Mouse (Mus musculus): Measurements from ENCODE around the gene Gm6121. TPM values are rescaled to one million over a fixed set of nuclear protein-coding genes. Genes with fewer than 3 reads are reported as not detected.
"Not testable (repeated sequence)": the region's sequence is repeated elsewhere in the genome, so short reads cannot be mapped to it uniquely, and the experiment has no call there.

The Gm6121 gene
- not detected in 2 replicates for polyA plus RNA-seq (2016; fragmentation: Nextera tagmentation; extraction: Ambion mirVana)

GRCm38 (mm10) chrX:26935597-26935996, at the start of gene Gm6121:
Gm6121 (minus strand) TSS chrX:26935697.
- H3K9ac ChIP-seq; H3K4me1 ChIP-seq; H3K27me3 ChIP-seq; H3K9me3 ChIP-seq; H3K4me2 ChIP-seq; ATAC-seq (ENCODE audit: low FRiP score); H3K4me3 ChIP-seq (replicated peaks); H3K36me3 ChIP-seq (replicated peaks); H3K27ac ChIP-seq: not testable (repeated sequence)
- WGBS, result no CpG with 5 or more reads among the region's 5 CpGs

Other genes starting within 250 kb of the Gm6121 start
- not detected in 2 replicates for gene Gm14525, start 233.1 kb downstream of the Gm6121 start, polyA plus RNA-seq (2016; fragmentation: Nextera tagmentation; extraction: Ambion mirVana)

Data from forebrain, embryonic 12.5 days (tissue).